Mouse (Mus musculus): ENCODE data around the gene Cenpm.

GRCm38 (mm10) chr15:82259510-82259909 is 15.0 kb upstream of the Cenpm start:
- TF ChIP-seq CTCF (IDR thresholded peaks at IDR 0.05; ENCODE audit: low read depth) (peak; percentile 99), EP300 (IDR thresholded peaks at IDR 0.05; ENCODE audit: low read depth) (no peak)
